ENCODE assay signal across 8 mouse cellular contexts in the genomic region with DNA sequence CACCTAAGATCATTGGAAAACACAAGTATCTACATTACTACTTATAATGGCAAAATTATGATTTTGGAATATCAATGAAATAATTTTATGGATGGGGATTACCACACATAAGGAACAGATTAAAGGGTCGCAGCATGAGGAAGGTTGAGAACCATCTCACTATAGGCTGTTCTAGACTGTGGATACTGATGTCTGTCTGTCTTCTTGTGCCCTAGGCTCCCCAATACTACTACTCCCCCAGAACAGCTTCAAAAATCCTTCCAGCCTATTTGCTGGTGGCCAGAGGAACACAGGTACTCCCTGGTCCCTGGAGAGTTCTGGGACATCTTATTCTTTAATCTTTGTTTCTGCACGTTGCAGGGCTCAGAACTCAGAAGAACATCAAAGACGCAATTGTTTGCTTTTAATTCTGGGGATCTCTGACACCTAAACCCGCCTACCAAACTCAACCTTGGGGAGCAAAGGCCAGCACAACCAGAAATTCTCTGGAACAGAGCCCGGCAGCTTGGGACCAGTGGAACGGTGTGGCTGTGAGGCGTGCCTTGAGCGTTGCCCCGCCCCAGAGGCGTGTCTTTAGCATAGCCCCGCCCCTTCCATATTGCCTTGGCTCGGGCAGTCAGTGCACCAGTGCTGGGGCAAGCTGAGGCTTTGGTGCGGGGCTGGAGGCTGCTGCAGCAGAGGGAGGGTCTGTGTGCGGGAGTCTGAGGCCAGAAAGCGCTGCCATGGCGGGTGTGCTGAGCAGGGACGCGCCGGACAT. TPM values are rescaled to one million over a fixed set of nuclear protein-coding genes. Genes with fewer than 3 reads are reported as not detected.
A peak's percentile ranks its signal among the peaks of the same experiment; 100 is the strongest.
DNase-seq lines count a peak whose midpoint lies in the region; ATAC-seq and TF ChIP-seq lines count a peak whose summit lies in the region.

A gene (plus strand): TSS at position 576 of the 757 bp plus-strand sequence.

- no peak within 1 kb of the TSS for H3K27ac ChIP-seq in embryonic facial prominence, embryonic 13.5 days
- no peak within 1 kb of the TSS for H3K27ac ChIP-seq in kidney, adult 2 months (ENCODE audit: insufficient read depth, low read depth, low read length)
- peak within 1 kb of the TSS; percentile 41; the same call in 1 of the 2 replicates for H3K27ac ChIP-seq in limb, embryonic 12.5 days
- H3K27ac ChIP-seq in midbrain, embryonic 15.5 days, result no peak within 1 kb of the TSS
- H3K27ac ChIP-seq in stomach, postnatal 0 days (replicated peaks), result peak within 1 kb of the TSS; percentile 25; the same call in 1 of the 2 replicates

- 5% methylated on average over 19 of the region's 19 CpGs for WGBS in embryonic facial prominence, embryonic 13.5 days
- 5% methylated on average over 19 of the region's 19 CpGs for WGBS in kidney, adult 2 months
- WGBS in limb, embryonic 12.5 days, result 5% methylated on average over 19 of the region's 19 CpGs
- WGBS in midbrain, embryonic 15.5 days, result 6% methylated on average over 19 of the region's 19 CpGs
- WGBS in stomach, postnatal 0 days, result 5% methylated on average over 19 of the region's 19 CpGs

- no peak for TF ChIP-seq EP300 in stomach, postnatal 0 days (optimal IDR thresholded peaks at IDR 0.05)

- DNase-seq in spleen, adult 18-20 months, result peak; percentile 4
- DNase-seq in spleen, adult 12 weeks (ENCODE audit: low spot score), result no peak
- DNase-seq in heart, adult 18-20 months, result peak; percentile 72 to 78
- peak; percentile 93 for DNase-seq in kidney, adult 2 months
- DNase-seq in stomach, postnatal 0 days (ENCODE audit: low spot score), result peak; percentile 91

- no peaks in the 10 kb centered on the region for H3K36me3 ChIP-seq in embryonic facial prominence, embryonic 13.5 days
- no peaks in the 10 kb centered on the region for H3K36me3 ChIP-seq in kidney, adult 2 months (ENCODE audit: control insufficient read depth, insufficient read depth, low read length)
- H3K36me3 ChIP-seq in limb, embryonic 12.5 days, result no peaks in the 10 kb centered on the region
- no peaks in the 10 kb centered on the region for H3K36me3 ChIP-seq in midbrain, embryonic 15.5 days (replicated peaks)
- H3K36me3 ChIP-seq in stomach, postnatal 0 days (ENCODE audit: control insufficient read depth, insufficient read depth, low read length), result no peaks in the 10 kb centered on the region

- no peaks in the 10 kb centered on the region for H3K9me3 ChIP-seq in embryonic facial prominence, embryonic 13.5 days
- no peaks in the 10 kb centered on the region for H3K9me3 ChIP-seq in limb, embryonic 12.5 days
- no peaks in the 10 kb centered on the region for H3K9me3 ChIP-seq in midbrain, embryonic 15.5 days
- H3K9me3 ChIP-seq in stomach, postnatal 0 days (ENCODE audit: control insufficient read depth, low read length), result no peaks in the 10 kb centered on the region

- no peak for TF ChIP-seq POLR2A in kidney, adult 2 months (IDR thresholded peaks at IDR 0.05; ENCODE audit: low read depth, low read length)

- H3K4me3 ChIP-seq in embryonic facial prominence, embryonic 13.5 days, result peak within 1 kb of the TSS; percentile 72
- peak within 1 kb of the TSS; percentile 72 for H3K4me3 ChIP-seq in kidney, adult 2 months (ENCODE audit: insufficient read depth, low read depth, low read length)
- peak within 1 kb of the TSS; percentile 76 for H3K4me3 ChIP-seq in limb, embryonic 12.5 days (replicated peaks)
- H3K4me3 ChIP-seq in midbrain, embryonic 15.5 days, result peak within 1 kb of the TSS; percentile 57
- H3K4me3 ChIP-seq in stomach, postnatal 0 days (ENCODE audit: low read depth, low read length), result peak within 1 kb of the TSS; percentile 72

- H3K27me3 ChIP-seq in embryonic facial prominence, embryonic 13.5 days, result no peaks in the 10 kb centered on the region
- H3K27me3 ChIP-seq in kidney, adult 2 months (replicated peaks; ENCODE audit: control insufficient read depth, insufficient read depth, low read length), result no peaks in the 10 kb centered on the region
- no peaks in the 10 kb centered on the region for H3K27me3 ChIP-seq in limb, embryonic 12.5 days
- H3K27me3 ChIP-seq in midbrain, embryonic 15.5 days (replicated peaks), result no peaks in the 10 kb centered on the region
- H3K27me3 ChIP-seq in stomach, postnatal 0 days (ENCODE audit: control insufficient read depth, insufficient read depth, low read length), result no peaks in the 10 kb centered on the region

- peak; percentile 94 for ATAC-seq in embryonic facial prominence, embryonic 13.5 days (ENCODE audit: insufficient number of reproducible peaks, insufficient read depth, low FRiP score, low TSS enrichment, low read depth)
- ATAC-seq in limb, embryonic 12.5 days (ENCODE audit: insufficient number of reproducible peaks, insufficient read depth, low FRiP score, low TSS enrichment, low read depth), result peak; percentile 100
- ATAC-seq in midbrain, embryonic 15.5 days (replicated peaks), result peak; percentile 100
- ATAC-seq in stomach, postnatal 0 days (ENCODE audit: low FRiP score, low TSS enrichment), result peak; percentile 100

- no peak for TF ChIP-seq CTCF in kidney, adult 2 months (conservative IDR thresholded peaks at IDR 0.05; ENCODE audit: insufficient read depth, insufficient read length, low read depth, low read length)
- TF ChIP-seq CTCF in stomach, postnatal 0 days (IDR thresholded peaks at IDR 0.05; ENCODE audit: low read depth), result no peak

- peak within 1 kb of the TSS; percentile 80 for H3K9ac ChIP-seq in embryonic facial prominence, embryonic 13.5 days
- peak within 1 kb of the TSS; percentile 79 for H3K9ac ChIP-seq in limb, embryonic 12.5 days (replicated peaks)
- peak within 1 kb of the TSS; percentile 57 for H3K9ac ChIP-seq in midbrain, embryonic 15.5 days
- peak within 1 kb of the TSS; percentile 66 for H3K9ac ChIP-seq in stomach, postnatal 0 days (ENCODE audit: low read length)

- H3K4me2 ChIP-seq in embryonic facial prominence, embryonic 13.5 days, result peak within 1 kb of the TSS; percentile 81
- peak within 1 kb of the TSS; percentile 84 for H3K4me2 ChIP-seq in limb, embryonic 12.5 days
- H3K4me2 ChIP-seq in midbrain, embryonic 15.5 days, result peak within 1 kb of the TSS; percentile 90
- peak within 1 kb of the TSS; percentile 86 for H3K4me2 ChIP-seq in stomach, postnatal 0 days (replicated peaks; ENCODE audit: low read depth)

- no peaks in the 10 kb centered on the region for H3K4me1 ChIP-seq in embryonic facial prominence, embryonic 13.5 days
- 0 out of 2 replicates have a peak, but pooled peaks cover 2% of the 10 kb centered on the region for H3K4me1 ChIP-seq in kidney, adult 2 months (ENCODE audit: control insufficient read depth, insufficient read depth, low read length)
- no peaks in the 10 kb centered on the region for H3K4me1 ChIP-seq in limb, embryonic 12.5 days (replicated peaks)
- peaks cover 8% of the 10 kb centered on the region for H3K4me1 ChIP-seq in midbrain, embryonic 15.5 days
- H3K4me1 ChIP-seq in stomach, postnatal 0 days (replicated peaks; ENCODE audit: control insufficient read depth, insufficient read depth), result no peaks in the 10 kb centered on the region

RNA-seq across cellular contexts. Expression of the gene that starts here (rescaled TPM):
- polyA plus RNA-seq in embryonic facial prominence, embryonic 13.5 days (2015; fragmentation: Nextera tagmentation; extraction: Ambion mirVana), result 15.5 and 16.4 TPM in 2 replicates
- total RNA-seq in heart, adult 18-20 months (2021), result 1 to 10 TPM; 7.6 to 8.4 TPM
- polyA plus RNA-seq in kidney, adult 2 months (2012; rRNA removed), result 14.7 and 18.6 TPM in 2 replicates
- polyA plus RNA-seq in limb, embryonic 12.5 days (2016; fragmentation: Nextera tagmentation; extraction: Ambion mirVana), result 11.8 TPM in 2 replicates
- polyA plus RNA-seq in midbrain, embryonic 15.5 days (2015; fragmentation: Nextera tagmentation; extraction: Ambion mirVana), result 4.7 and 5.1 TPM in 2 replicates
- polyA plus RNA-seq in stomach, postnatal 0 days (2015; fragmentation: Nextera tagmentation; extraction: Ambion mirVana), result 3.5 and 4.2 TPM in 2 replicates

Comparison
In these comparisons a context has a peak if more than half of its experiments do, and no peak if none do; other contexts are left out.
1. H3K27ac ChIP-seq: peak in limb, embryonic 12.5 days (single experiment) and stomach, postnatal 0 days (single experiment); none in embryonic facial prominence, embryonic 13.5 days (single experiment), kidney, adult 2 months (single experiment) and midbrain, embryonic 15.5 days (single experiment).
2. Peak in every context shown above with its lines, with median percentiles within 50 percentile points of each other: ATAC-seq, H3K4me2 ChIP-seq, H3K4me3 ChIP-seq and H3K9ac ChIP-seq.